Mouse (Mus musculus): ENCODE results near the gene Tas2r114. TPM values are rescaled to one million over a fixed set of nuclear protein-coding genes. Genes with fewer than 3 reads are reported as not detected.

Tas2r114 gene
- polyA plus RNA-seq (2012; rRNA removed): not detected in 2 replicates

GRCm38 (mm10) chr6:131689963-131690362, at the start of gene Tas2r114:
Gene Tas2r114, minus strand, starts transcription at chr6:131690063.

GRCm38 (mm10) chr6:131687395-131687794, 2.5 kb downstream of the Tas2r114 start, which contains the start of gene Tas2r105:
Gene Tas2r105, minus strand, starts transcription at chr6:131687495.

GRCm38 (mm10) chr6:131685644-131686043, 4.2 kb downstream of the Tas2r114 start, which contains the start of gene Tas2r104:
Gene Tas2r104, minus strand, starts transcription at chr6:131685744.

GRCm38 (mm10) chr6:131678786-131679185, 11.1 kb downstream of the Tas2r114 start, which contains the start of gene Tas2r106:
Gene Tas2r106, minus strand, starts transcription at chr6:131678886.

GRCm38 (mm10) chr6:131660049-131660448, 29.8 kb downstream of the Tas2r114 start, which contains the start of gene Tas2r107:
Gene Tas2r107, minus strand, starts transcription at chr6:131660149.

Other genes with a start within 250 kb of the Tas2r114 start
- not detected in 2 replicates for gene 5430401F13Rik, start 203.7 kb downstream of the Tas2r114 start, polyA plus RNA-seq (2012; rRNA removed)
- gene Gm6619, start 203.7 kb downstream of the Tas2r114 start, polyA plus RNA-seq (2012; rRNA removed): not detected in 2 replicates
- not detected in 2 replicates for gene Tas2r130, start 59.2 kb downstream of the Tas2r114 start, polyA plus RNA-seq (2012; rRNA removed)
- gene Tas2r107, start 29.9 kb downstream of the Tas2r114 start, polyA plus RNA-seq (2012; rRNA removed): not detected in 2 replicates
- gene Tas2r106, start 11.2 kb downstream of the Tas2r114 start, polyA plus RNA-seq (2012; rRNA removed): not detected in 2 replicates
- gene Tas2r104, start 4.3 kb downstream of the Tas2r114 start, polyA plus RNA-seq (2012; rRNA removed): not detected in 2 replicates
- gene Tas2r105, start 2.6 kb downstream of the Tas2r114 start, polyA plus RNA-seq (2012; rRNA removed): not detected in 2 replicates